Mouse (Mus musculus) embryonic fibroblast, embryonic 13.5 days (primary cell): ENCODE measurements around the gene Ankrd26.

Experiments
- CTCF ChIP-seq: IDR thresholded peaks from 2 replicates; pipeline ENCODE4 v1.5.1; 2011; ENCODE audit warnings: mild to moderate bottlenecking, control low read depth, low read length, moderate library complexity, borderline replicate concordance; ENCODE audit not compliant: insufficient read depth
- POLR2A ChIP-seq: IDR thresholded peaks from 2 replicates; pipeline ENCODE4 v1.6.1; 2011; ENCODE audit warnings: low read depth, mild to moderate bottlenecking, control low read depth, low read length, moderate library complexity

DNA sequence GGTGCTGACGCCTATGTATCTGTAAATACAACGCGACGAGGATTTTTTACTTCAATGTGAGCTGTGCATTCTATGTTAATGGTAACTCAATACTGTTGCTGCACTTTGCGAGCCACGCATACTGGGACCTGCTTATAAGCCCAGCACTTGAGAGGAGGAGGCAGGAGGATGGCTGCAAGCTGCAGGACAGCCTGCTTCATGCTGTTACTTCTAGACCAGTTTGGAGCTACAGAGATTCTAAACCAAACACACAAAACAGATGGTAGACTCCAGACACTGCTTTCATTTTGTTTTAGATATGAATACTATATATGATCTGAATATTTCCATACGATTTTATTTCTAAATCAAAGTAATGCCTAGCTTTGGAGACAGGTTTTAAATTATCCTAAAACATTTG, 41.4 kb downstream of the Ankrd26 start:
- TF ChIP-seq CTCF (no peak), POLR2A (no peak)
